Mouse (Mus musculus): ENCODE data around the gene Maml2. TPM values are rescaled to one million over a fixed set of nuclear protein-coding genes. Genes with fewer than 3 reads are reported as not detected.

Gene Maml2
- polyA plus RNA-seq, 1 experiment = 8.4 TPM

- DNase-seq (ENCODE audit: low read depth) = no peak
Observed at GRCm38 (mm10) chr9:13492807-13493206, 195.1 kb downstream of the Maml2 start.

- no peak for DNase-seq (ENCODE audit: low read depth)
Observed at GRCm38 (mm10) chr9:13493746-13494145, 196.0 kb downstream of the Maml2 start.

GRCm38 (mm10) chr9:13495530-13495929 lies 197.8 kb downstream of the Maml2 start:
- no peak for DNase-seq (ENCODE audit: low read depth)

- no peak for DNase-seq (ENCODE audit: low read depth)
Observed at GRCm38 (mm10) chr9:13497016-13497415, 199.3 kb downstream of the Maml2 start.

- no peak for DNase-seq (ENCODE audit: low read depth)
Observed at GRCm38 (mm10) chr9:13497690-13498333, 200.1 kb downstream of the Maml2 start.

- no peak for DNase-seq (ENCODE audit: low read depth)
Observed at GRCm38 (mm10) chr9:13500045-13500444, 202.3 kb downstream of the Maml2 start.

GRCm38 (mm10) chr9:13505024-13505423 lies 207.3 kb downstream of the Maml2 start:
- DNase-seq (ENCODE audit: low read depth) = no peak

- DNase-seq (ENCODE audit: low read depth) = no peak
Observed at GRCm38 (mm10) chr9:13506956-13507821, 209.4 kb downstream of the Maml2 start.

- no peak for DNase-seq (ENCODE audit: low read depth)
Observed at GRCm38 (mm10) chr9:13507822-13508188, 210.0 kb downstream of the Maml2 start.

- DNase-seq (ENCODE audit: low read depth) = no peak
Observed at GRCm38 (mm10) chr9:13509751-13510150, 212.0 kb downstream of the Maml2 start.

GRCm38 (mm10) chr9:13510621-13511369 lies 213.0 kb downstream of the Maml2 start:
- DNase-seq (ENCODE audit: low read depth) = peak; percentile 63

- no peak for DNase-seq (ENCODE audit: low read depth)
Observed at GRCm38 (mm10) chr9:13513135-13513534, 215.4 kb downstream of the Maml2 start.

- DNase-seq (ENCODE audit: low read depth) = no peak
Observed at GRCm38 (mm10) chr9:13514435-13514834, 216.7 kb downstream of the Maml2 start.

- no peak for DNase-seq (ENCODE audit: low read depth)
Observed at GRCm38 (mm10) chr9:13515976-13516375, 218.2 kb downstream of the Maml2 start.

GRCm38 (mm10) chr9:13518031-13518430 lies 220.3 kb downstream of the Maml2 start:
- no peak for DNase-seq (ENCODE audit: low read depth)

GRCm38 (mm10) chr9:13518441-13518971 lies 220.7 kb downstream of the Maml2 start:
- DNase-seq (ENCODE audit: low read depth) = no peak

- no peak for DNase-seq (ENCODE audit: low read depth)
Observed at GRCm38 (mm10) chr9:13522061-13522820, 224.5 kb downstream of the Maml2 start.

GRCm38 (mm10) chr9:13523046-13523445 lies 225.3 kb downstream of the Maml2 start:
- no peak for DNase-seq (ENCODE audit: low read depth)

GRCm38 (mm10) chr9:13525075-13525474 lies 227.3 kb downstream of the Maml2 start:
- DNase-seq (ENCODE audit: low read depth) = no peak

GRCm38 (mm10) chr9:13525561-13526255 lies 228.0 kb downstream of the Maml2 start:
- no peak for DNase-seq (ENCODE audit: low read depth)

- DNase-seq (ENCODE audit: low read depth) = no peak
Observed at GRCm38 (mm10) chr9:13530575-13530974, 232.8 kb downstream of the Maml2 start.
